Mouse (Mus musculus) myocyte (in vitro differentiated cells): ENCODE data around the gene Rabgap1l. TPM values are rescaled to one million over a fixed set of nuclear protein-coding genes. Genes with fewer than 3 reads are reported as not detected.

Experiments used
- H3K27me3 ChIP-seq: one replicate; pipeline ENCODE4 v1.6.1; 2011; ENCODE audit not compliant: control insufficient read depth, insufficient read depth, insufficient read length
- H3K36me3 ChIP-seq: one replicate; pipeline ENCODE4 v1.6.1; 2011; ENCODE audit not compliant: control insufficient read depth, insufficient read depth
- H3K4me2 ChIP-seq: one replicate; pipeline ENCODE4 v1.6.1; 2011; ENCODE audit warnings: low read depth, control low read depth
- H3K4me3 ChIP-seq: one replicate; pipeline ENCODE4 v1.5.1; 2011; ENCODE audit warnings: mild to moderate bottlenecking, control low read depth, moderate library complexity
- H3K79me2 ChIP-seq: one replicate; pipeline ENCODE4 v1.6.1; 2011; ENCODE audit not compliant: control insufficient read depth, insufficient read depth
- H3ac ChIP-seq: one replicate; pipeline ENCODE4 v1.6.1; 2011; ENCODE audit not compliant: control insufficient read depth, insufficient read length
- CEBPB ChIP-seq: IDR thresholded peaks from 2 replicates; pipeline ENCODE4 v1.6.1; 2011; ENCODE audit warnings: mild to moderate bottlenecking, moderate library complexity; ENCODE audit not compliant: poor library complexity, insufficient read depth, severe bottlenecking
- E2F4 ChIP-seq: IDR thresholded peaks from one replicate; pipeline ENCODE4 v1.6.1; 2011; ENCODE audit warnings: mild to moderate bottlenecking, control low read depth, moderate library complexity; ENCODE audit not compliant: insufficient read depth
- MAX ChIP-seq: IDR thresholded peaks from one replicate; pipeline ENCODE4 v1.6.1; 2011; ENCODE audit warnings: low read depth, mild to moderate bottlenecking, control low read depth
- MYOD1 ChIP-seq, 3 experiments: IDR thresholded peaks; one replicate each; pipeline ENCODE4 v1.6.1; 2011; ENCODE audit warnings: control low read depth in 2 of 3, low read depth in 2 of 3, mild to moderate bottlenecking in 2 of 3, moderate library complexity in 1 of 3; ENCODE audit not compliant: insufficient read length in 2 of 3, control insufficient read depth in 1 of 3
- MYOG ChIP-seq, 3 experiments: IDR thresholded peaks; one replicate each; pipeline ENCODE4 v1.6.1; 2011; ENCODE audit warnings: control low read depth in 2 of 3, low read depth in 2 of 3, mild to moderate bottlenecking in 2 of 3; ENCODE audit not compliant: insufficient read length in 2 of 3, control insufficient read depth in 1 of 3, insufficient read depth in 1 of 3
- POLR2A ChIP-seq: IDR thresholded peaks from one replicate; pipeline ENCODE4 v1.6.1; 2011; ENCODE audit warnings: low read depth, mild to moderate bottlenecking, control low read depth, moderate library complexity; ENCODE audit not compliant: insufficient read length
- POLR2AphosphoS2 ChIP-seq: IDR thresholded peaks from one replicate; pipeline ENCODE4 v1.6.1; 2011; ENCODE audit warnings: low read depth, control low read depth; ENCODE audit not compliant: insufficient read length
- REST ChIP-seq: IDR thresholded peaks from one replicate; pipeline ENCODE4 v1.6.1; 2011; ENCODE audit warnings: mild to moderate bottlenecking, control low read depth, moderate library complexity; ENCODE audit not compliant: insufficient read depth, insufficient read length
- SRF ChIP-seq: IDR thresholded peaks from one replicate; pipeline ENCODE4 v1.6.1; 2011; ENCODE audit warnings: low read depth; ENCODE audit not compliant: control insufficient read depth, insufficient read length
- TCF12 ChIP-seq: IDR thresholded peaks from one replicate; pipeline ENCODE4 v1.6.1; 2011; ENCODE audit warnings: mild to moderate bottlenecking, control low read depth; ENCODE audit not compliant: poor library complexity, insufficient read depth, severe bottlenecking
- TCF3 ChIP-seq: IDR thresholded peaks from one replicate; pipeline ENCODE4 v1.6.1; 2011; ENCODE audit warnings: low read depth, control low read depth; ENCODE audit not compliant: insufficient read length
- USF1 ChIP-seq: IDR thresholded peaks from one replicate; pipeline ENCODE4 v1.6.1; 2011; ENCODE audit warnings: low read depth, mild to moderate bottlenecking, control low read depth, moderate library complexity
- polyA plus RNA-seq: library from polyadenylated mRNA; unstranded; fragments of >200 nt; fragmentation: generic; extraction: Trizol; gene quantifications from one replicate; pipeline ENCODE4 v1.2.1, GENCODE M21; 2012; ENCODE audit warnings: missing spikeins

Rabgap1l gene
- polyA plus RNA-seq, 1 experiment: 6.3 TPM

- H3K79me2 ChIP-seq: no peaks in the 10 kb centered on the region
- no peak overlapping the region for H3K4me2 ChIP-seq
- H3ac ChIP-seq: no peak overlapping the region
- no peaks in the 10 kb centered on the region for H3K27me3 ChIP-seq
- TF ChIP-seq USF1 (no peak), POLR2AphosphoS2 (no peak), TCF12 (no peak), E2F4 (no peak), SRF (no peak), POLR2A (no peak), MAX (no peak), MYOG (IDR thresholded peaks at IDR 0.05; ENCODE audit: control insufficient read depth in 1 of 3, insufficient read depth in 1 of 3, insufficient read length in 2 of 3, low read depth in 2 of 3) (no peak), TCF3 (no peak), MYOD1 (IDR thresholded peaks at IDR 0.05; ENCODE audit: control insufficient read depth in 1 of 3, insufficient read length in 2 of 3, low read depth in 2 of 3) (no peak), REST (no peak)
- H3K4me3 ChIP-seq: no peak overlapping the region
- H3K36me3 ChIP-seq: no peaks in the 10 kb centered on the region
These were observed 546.2 kb downstream of the Rabgap1l start for GRCm38 (mm10) chr1:160246844-160247243.

DNA sequence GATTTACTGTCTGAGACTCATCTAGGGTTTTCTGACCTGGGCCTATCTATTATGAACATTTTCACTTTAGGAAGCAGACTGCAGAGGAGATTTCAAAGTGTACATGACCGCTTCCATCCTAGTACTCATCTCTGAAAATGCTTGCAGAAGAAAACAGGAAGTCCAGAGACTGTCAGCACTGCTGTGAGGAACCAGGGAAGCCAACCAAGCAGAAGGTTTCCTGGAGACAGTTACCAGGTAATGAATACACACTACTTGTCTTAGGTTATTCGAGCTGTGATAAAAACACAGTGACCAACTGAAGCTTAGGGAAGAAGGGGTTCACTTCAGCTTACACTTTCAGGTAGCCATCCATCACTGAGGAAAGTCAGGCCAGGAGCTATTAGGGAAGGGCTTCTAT is 547.1 kb downstream of the Rabgap1l start:
- Histone ChIP-seq H3K4me3 (no peak overlapping the region), H3ac (no peak overlapping the region), H3K79me2 (no peaks in the 10 kb centered on the region), H3K4me2 (no peak overlapping the region), H3K27me3 (no peaks in the 10 kb centered on the region), H3K36me3 (no peaks in the 10 kb centered on the region)
- TF ChIP-seq E2F4: no peak
- TF ChIP-seq POLR2A: no peak
- TF ChIP-seq MYOG (IDR thresholded peaks at IDR 0.05; ENCODE audit: control insufficient read depth in 1 of 3, insufficient read depth in 1 of 3, insufficient read length in 2 of 3, low read depth in 2 of 3): no peak
- no peak for TF ChIP-seq SRF

GRCm38 (mm10) chr1:160244689-160245088 is 548.3 kb downstream of the Rabgap1l start:
- H3K27me3 ChIP-seq: no peaks in the 10 kb centered on the region
- TF ChIP-seq SRF: no peak
- TF ChIP-seq TCF3: no peak
- TF ChIP-seq CEBPB: no peak
- TF ChIP-seq REST: no peak
- no peak for TF ChIP-seq MAX
- no peak for TF ChIP-seq TCF12
- TF ChIP-seq POLR2A: no peak
- no peak for TF ChIP-seq USF1
- no peak for TF ChIP-seq E2F4
- TF ChIP-seq POLR2AphosphoS2: no peak
- no peak for TF ChIP-seq MYOG (IDR thresholded peaks at IDR 0.05; ENCODE audit: control insufficient read depth in 1 of 3, insufficient read depth in 1 of 3, insufficient read length in 2 of 3, low read depth in 2 of 3)
- no peak for TF ChIP-seq MYOD1 (IDR thresholded peaks at IDR 0.05; ENCODE audit: control insufficient read depth in 1 of 3, insufficient read length in 2 of 3, low read depth in 2 of 3)
- no peaks in the 10 kb centered on the region for H3K79me2 ChIP-seq
- H3K4me2 ChIP-seq: no peak overlapping the region
- no peaks in the 10 kb centered on the region for H3K36me3 ChIP-seq
- no peak overlapping the region for H3ac ChIP-seq
- no peak overlapping the region for H3K4me3 ChIP-seq

DNA sequence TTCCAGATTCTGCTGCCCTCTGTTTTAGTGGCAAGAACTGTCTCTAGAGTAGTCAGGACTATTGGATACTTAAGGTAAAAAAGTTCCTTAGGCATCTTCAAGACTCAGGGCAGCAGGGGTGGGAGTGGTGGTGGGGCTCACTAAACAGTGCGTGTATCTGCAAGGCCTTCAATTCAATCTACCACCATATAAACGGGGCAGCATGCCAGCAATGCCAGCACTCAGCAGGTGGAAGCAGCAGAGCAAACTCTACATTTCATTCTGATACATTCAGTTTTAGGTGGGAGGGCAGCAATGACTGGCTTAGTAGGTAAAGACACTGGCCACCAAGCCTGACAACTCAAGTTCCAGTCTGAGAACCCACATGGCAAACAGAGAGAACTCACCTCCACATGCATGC is 552.9 kb downstream of the Rabgap1l start:
- Histone ChIP-seq H3K4me3 (no peak overlapping the region), H3ac (no peak overlapping the region), H3K36me3 (no peaks in the 10 kb centered on the region), H3K27me3 (no peaks in the 10 kb centered on the region), H3K79me2 (no peaks in the 10 kb centered on the region), H3K4me2 (no peak overlapping the region)
- TF ChIP-seq SRF: no peak
- TF ChIP-seq CEBPB: no peak
- no peak for TF ChIP-seq E2F4
- TF ChIP-seq MYOG (IDR thresholded peaks at IDR 0.05; ENCODE audit: control insufficient read depth in 1 of 3, insufficient read depth in 1 of 3, insufficient read length in 2 of 3, low read depth in 2 of 3): no peak
- TF ChIP-seq MYOD1 (IDR thresholded peaks at IDR 0.05; ENCODE audit: control insufficient read depth in 1 of 3, insufficient read length in 2 of 3, low read depth in 2 of 3): no peak
- TF ChIP-seq MAX: no peak
- no peak for TF ChIP-seq POLR2A
- TF ChIP-seq POLR2AphosphoS2: no peak
- no peak for TF ChIP-seq USF1
- no peak for TF ChIP-seq TCF12
- TF ChIP-seq TCF3: no peak
- TF ChIP-seq REST: no peak

- Histone ChIP-seq H3K27me3 (no peaks in the 10 kb centered on the region), H3K4me2 (no peak overlapping the region), H3K36me3 (no peaks in the 10 kb centered on the region), H3K79me2 (no peaks in the 10 kb centered on the region), H3K4me3 (no peak overlapping the region), H3ac (no peak overlapping the region)
- TF ChIP-seq POLR2AphosphoS2: no peak
- no peak for TF ChIP-seq MYOD1 (IDR thresholded peaks at IDR 0.05; ENCODE audit: control insufficient read depth in 1 of 3, insufficient read length in 2 of 3, low read depth in 2 of 3)
- TF ChIP-seq TCF3: no peak
- TF ChIP-seq SRF: no peak
- no peak for TF ChIP-seq MYOG (IDR thresholded peaks at IDR 0.05; ENCODE audit: control insufficient read depth in 1 of 3, insufficient read depth in 1 of 3, insufficient read length in 2 of 3, low read depth in 2 of 3)
- TF ChIP-seq E2F4: no peak
- no peak for TF ChIP-seq REST
- no peak for TF ChIP-seq USF1
- TF ChIP-seq CEBPB: no peak
- no peak for TF ChIP-seq POLR2A
- no peak for TF ChIP-seq MAX
- no peak for TF ChIP-seq TCF12
These were observed 554.1 kb downstream of the Rabgap1l start for GRCm38 (mm10) chr1:160238852-160239443.
